Mouse (Mus musculus): ENCODE results near the gene H2-M9. TPM values are rescaled to one million over a fixed set of nuclear protein-coding genes. Genes with fewer than 3 reads are reported as not detected.

Gene H2-M9
- not detected for polyA plus RNA-seq (2017; shearing (Covaris generic))

GRCm38 (mm10) chr17:36642566-36642965 is at the start of gene H2-M9:
Gene H2-M9 (minus strand): TSS chr17:36642666.

GRCm38 (mm10) chr17:36672119-36672518 is 29.7 kb upstream of the H2-M9 start, which contains the start of gene H2-M1:
Gene H2-M1 (minus strand): TSS chr17:36672219.

Other genes starting within 250 kb of the H2-M9 start
- not detected for gene H2-M10.4, start 180.3 kb downstream of the H2-M9 start, polyA plus RNA-seq (2017; shearing (Covaris generic))
- gene H2-M11, start 95.6 kb downstream of the H2-M9 start, polyA plus RNA-seq (2017; shearing (Covaris generic)) = not detected
- gene H2-M1, start 29.6 kb upstream of the H2-M9 start, polyA plus RNA-seq (2017; shearing (Covaris generic)) = not detected
- gene H2-M10.5, start 130.2 kb upstream of the H2-M9 start, polyA plus RNA-seq (2017; shearing (Covaris generic)) = not detected
- not detected for gene H2-M10.6, start 169.5 kb upstream of the H2-M9 start, polyA plus RNA-seq (2017; shearing (Covaris generic))
- gene Trim26, start 194.5 kb upstream of the H2-M9 start, polyA plus RNA-seq (2017; shearing (Covaris generic)) = 141 TPM
- 0.26 TPM for gene Trim15, start 224.5 kb upstream of the H2-M9 start, polyA plus RNA-seq (2017; shearing (Covaris generic))
- not detected for gene Trim10, start 226.9 kb upstream of the H2-M9 start, polyA plus RNA-seq (2017; shearing (Covaris generic))
- gene Trim40, start 247.5 kb upstream of the H2-M9 start, polyA plus RNA-seq (2017; shearing (Covaris generic)) = not detected